ENCODE assay signal across 8 mouse cellular contexts in the genomic region with DNA sequence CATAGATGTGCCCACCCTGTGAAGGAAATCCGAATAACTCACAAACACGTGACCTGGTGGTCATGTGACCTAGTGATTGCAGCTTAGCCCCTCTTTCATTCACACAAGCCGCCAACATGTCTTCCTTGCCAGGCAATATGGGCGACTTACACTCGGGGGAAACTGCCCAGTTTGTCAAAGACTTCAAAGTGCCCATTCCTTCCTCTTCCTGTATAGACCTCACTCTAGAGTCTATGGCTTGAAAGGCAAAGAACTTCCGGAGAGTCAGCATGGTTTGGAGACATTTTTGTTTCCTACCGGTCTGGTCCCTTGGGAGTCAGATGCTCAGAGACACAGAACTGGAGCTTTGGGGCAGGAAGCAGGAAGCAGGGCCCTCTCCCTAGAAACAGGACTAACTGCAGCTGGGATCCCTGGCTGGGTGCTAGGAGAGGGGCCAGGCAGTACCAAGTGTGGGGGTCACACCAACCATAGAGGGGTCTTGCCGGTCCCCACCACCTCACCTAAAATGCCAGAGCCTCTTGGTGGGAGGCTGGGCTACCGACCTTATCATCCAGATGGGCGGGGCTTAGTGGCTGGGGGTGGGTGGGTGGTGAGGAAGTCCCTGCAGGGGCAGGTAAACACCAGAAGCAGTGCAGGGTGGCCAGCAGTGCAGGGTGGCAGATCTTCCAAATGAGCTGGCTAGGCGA. TPM values are rescaled to one million over a fixed set of nuclear protein-coding genes. Genes with fewer than 3 reads are reported as not detected.
DNase-seq lines count a peak whose midpoint lies in the region; ATAC-seq lines count a peak whose summit lies in the region.

No protein-coding gene starts in this region.

- H3K4me2 ChIP-seq in midbrain, embryonic 11.5 days = peak overlapping the region; percentile 46

- H3K27me3 ChIP-seq in heart, embryonic 10.5 days (ENCODE audit: insufficient read depth, poor library complexity, severe bottlenecking) = peaks cover 22% of the 10 kb centered on the region
- H3K27me3 ChIP-seq in midbrain, embryonic 11.5 days (ENCODE audit: control insufficient read depth, insufficient read depth, low read length) = peaks cover 11% of the 10 kb centered on the region; the same call in 1 of the 2 replicates

- 36% methylated on average over 11 of the region's 11 CpGs for WGBS in heart, embryonic 10.5 days
- 54% methylated on average over 11 of the region's 11 CpGs for WGBS in midbrain, embryonic 11.5 days

- peak overlapping the region; percentile 58 for H3K4me3 ChIP-seq in heart, embryonic 10.5 days
- peak overlapping the region; percentile 18 for H3K4me3 ChIP-seq in midbrain, embryonic 11.5 days (ENCODE audit: low read depth, low read length)

- peaks cover 55% of the 10 kb centered on the region for H3K4me1 ChIP-seq in heart, embryonic 10.5 days
- H3K4me1 ChIP-seq in midbrain, embryonic 11.5 days (ENCODE audit: control insufficient read depth, insufficient read depth, low read length) = peaks cover 19% of the 10 kb centered on the region

- 0 out of 2 replicates have a peak, but pooled peaks have one; percentile 0 for ATAC-seq in midbrain, embryonic 11.5 days (ENCODE audit: low FRiP score)

- peak overlapping the region; percentile 90 for H3K27ac ChIP-seq in heart, embryonic 10.5 days
- no peak overlapping the region for H3K27ac ChIP-seq in midbrain, embryonic 11.5 days (ENCODE audit: low read depth, low read length)

- peak; percentile 71 for DNase-seq in CD4-positive, CD25-positive, alpha-beta regulatory T cell, adult 2 months (ENCODE audit: low read depth, low spot score)
- peak; percentile 51 for DNase-seq in T-cell, adult 2 months (ENCODE audit: low spot score)
- DNase-seq in heart, embryonic 10.5 days (ENCODE audit: low spot score) = no peak
- peak; percentile 29 to 51 for DNase-seq in kidney, adult 8-10 months
- DNase-seq in midbrain, embryonic 11.5 days (ENCODE audit: low spot score, missing footprints) = peak; percentile 80
- no peak for DNase-seq in embryo, embryonic 10 days (ENCODE audit: low spot score)
- DNase-seq in cerebellum, adult 8-10 months = no peak
- DNase-seq in cerebellum, postnatal 4 days (ENCODE audit: low spot score in 2 of 2) = no peak

- H3K36me3 ChIP-seq in heart, embryonic 10.5 days = peaks cover 5% of the 10 kb centered on the region
- no peaks in the 10 kb centered on the region for H3K36me3 ChIP-seq in midbrain, embryonic 11.5 days (ENCODE audit: control insufficient read depth, insufficient read depth, low read length)

- peak overlapping the region; percentile 64 for H3K9ac ChIP-seq in midbrain, embryonic 11.5 days (ENCODE audit: low read length)

- H3K9me3 ChIP-seq in heart, embryonic 10.5 days = no peaks in the 10 kb centered on the region
- no peaks in the 10 kb centered on the region for H3K9me3 ChIP-seq in midbrain, embryonic 11.5 days (ENCODE audit: control insufficient read depth, low read length)

RNA-seq across cellular contexts. Expression of a gene that starts 2.3 kb away (rescaled TPM):
- polyA plus RNA-seq in heart, embryonic 10.5 days (2016; fragmentation: Nextera tagmentation; extraction: Ambion mirVana) = 19.0 and 28.4 TPM in 2 replicates
- polyA plus RNA-seq in midbrain, embryonic 11.5 days (2014; fragmentation: Nextera tagmentation; extraction: Ambion mirVana) = 10.5 and 12.1 TPM in 2 replicates

RNA-seq across cellular contexts. Expression of a gene that starts 15.6 kb away (rescaled TPM):
- 0.12 TPM in 1 of 2 replicates, not detected in the other for polyA plus RNA-seq in heart, embryonic 10.5 days (2016; fragmentation: Nextera tagmentation; extraction: Ambion mirVana)
- polyA plus RNA-seq in midbrain, embryonic 11.5 days (2014; fragmentation: Nextera tagmentation; extraction: Ambion mirVana) = not detected in 2 replicates

RNA-seq across cellular contexts. Expression of a gene that starts 33.8 kb away (rescaled TPM):
- polyA plus RNA-seq in heart, embryonic 10.5 days (2016; fragmentation: Nextera tagmentation; extraction: Ambion mirVana) = not detected in 2 replicates
- not detected in 2 replicates for polyA plus RNA-seq in midbrain, embryonic 11.5 days (2014; fragmentation: Nextera tagmentation; extraction: Ambion mirVana)

RNA-seq across cellular contexts. Expression of a gene that starts 43.7 kb away (rescaled TPM):
- 5.9 and 13.0 TPM in 2 replicates for polyA plus RNA-seq in heart, embryonic 10.5 days (2016; fragmentation: Nextera tagmentation; extraction: Ambion mirVana)
- polyA plus RNA-seq in midbrain, embryonic 11.5 days (2014; fragmentation: Nextera tagmentation; extraction: Ambion mirVana) = 4.3 and 8.5 TPM in 2 replicates

Comparison
In these comparisons a context has a peak if more than half of its experiments do, and no peak if none do; other contexts are left out.
1. DNase-seq: peak in CD4-positive, CD25-positive, alpha-beta regulatory T cell, adult 2 months (single experiment), T-cell, adult 2 months (single experiment), kidney, adult 8-10 months (2 of 2) and midbrain, embryonic 11.5 days (single experiment); none in heart, embryonic 10.5 days (single experiment), embryo, embryonic 10 days (single experiment), cerebellum, adult 8-10 months (single experiment) and cerebellum, postnatal 4 days (0 of 2).